Mouse (Mus musculus) heart, embryonic 14.5 days (tissue): ENCODE measurements around the gene Ctnna2. TPM values are rescaled to one million over a fixed set of nuclear protein-coding genes. Genes with fewer than 3 reads are reported as not detected.

Source experiments
- ATAC-seq: fragments of 200-750 bp; cut with Nextera tagmentation; 2 replicates; pipeline ENCODE4 v1.8.0; 2017; ENCODE audit warnings: low read depth, moderate TSS enrichment; ENCODE audit not compliant: insufficient number of reproducible peaks, insufficient read depth, low FRiP score
- H3K27ac ChIP-seq, 2 experiments: fragments of 200-500 bp in 1 of 2; fragments of 300-500 bp in 1 of 2; sonication (generic) in 1 of 2; replicated peaks in 1 of 2; 2 replicates each; pipeline ENCODE4 v1.5.1; 2012 to 2014; ENCODE audit warnings: low read depth in 2 of 2, low read length in 2 of 2, control low read depth in 1 of 2, mild to moderate bottlenecking in 1 of 2, mixed read lengths in 1 of 2; ENCODE audit not compliant: control insufficient read depth in 1 of 2, insufficient read depth in 1 of 2
- H3K27me3 ChIP-seq: fragments of 300-500 bp; sonication (generic); 2 replicates; pipeline ENCODE4 v1.6.1; 2014; ENCODE audit warnings: mild to moderate bottlenecking, low read length, control low read depth; ENCODE audit not compliant: control insufficient read depth, insufficient read depth
- H3K36me3 ChIP-seq: fragments of 300-500 bp; sonication (generic); 2 replicates; pipeline ENCODE4 v1.6.1; 2014; ENCODE audit warnings: mild to moderate bottlenecking, control low read depth, low read length, mixed read lengths; ENCODE audit not compliant: control insufficient read depth, insufficient read depth
- H3K4me1 ChIP-seq, 2 experiments: fragments of 200-500 bp in 1 of 2; fragments of 300-500 bp in 1 of 2; sonication (generic) in 1 of 2; 2 replicates each; pipeline ENCODE4 v1.6.1; 2012 to 2014; ENCODE audit warnings: low read length in 2 of 2, control low read depth in 1 of 2, mixed read lengths in 1 of 2; ENCODE audit not compliant: control insufficient read depth in 2 of 2, insufficient read depth in 2 of 2
- H3K4me2 ChIP-seq: fragments of 300-500 bp; sonication (generic); 2 replicates; pipeline ENCODE4 v1.6.1; 2014; ENCODE audit warnings: mild to moderate bottlenecking, low read length
- H3K4me3 ChIP-seq, 2 experiments: fragments of 200-500 bp in 1 of 2; fragments of 300-500 bp in 1 of 2; sonication (generic) in 1 of 2; 2 replicates each; pipeline ENCODE4 v1.5.1; 2012 to 2014; ENCODE audit warnings: low read length in 2 of 2, mild to moderate bottlenecking in 2 of 2, control low read depth in 1 of 2, low read depth in 1 of 2, moderate library complexity in 1 of 2; ENCODE audit not compliant: control insufficient read depth in 1 of 2, insufficient read depth in 1 of 2
- H3K9ac ChIP-seq: fragments of 300-500 bp; sonication (generic); 2 replicates; pipeline ENCODE4 v1.6.1; 2014; ENCODE audit warnings: mild to moderate bottlenecking, low read length
- H3K9me3 ChIP-seq: fragments of 300-500 bp; sonication (generic); 2 replicates; pipeline ENCODE4 v1.6.1; 2016; ENCODE audit warnings: low read length, control low read depth; ENCODE audit not compliant: control insufficient read depth
- WGBS: fragments of 180-500 bp; shearing (Covaris S2); extraction: QIAGEN DNeasy Blood & Tissue Kit; methylation state at CpG from one replicate; pipeline ENCODE4 v1.1.7; 2014; 5-methylcytosine and 5-hydroxymethylcytosine counted together
- polyA plus RNA-seq: library from polyadenylated mRNA; unstranded; fragments of >200 nt; fragmentation: Nextera tagmentation; extraction: Ambion mirVana; gene quantifications from 2 replicates; pipeline ENCODE4 v1.2.1, GENCODE M21; 2014

The Ctnna2 gene
- polyA plus RNA-seq, 1 experiment from 2014 or later = 1.8 TPM

DNA sequence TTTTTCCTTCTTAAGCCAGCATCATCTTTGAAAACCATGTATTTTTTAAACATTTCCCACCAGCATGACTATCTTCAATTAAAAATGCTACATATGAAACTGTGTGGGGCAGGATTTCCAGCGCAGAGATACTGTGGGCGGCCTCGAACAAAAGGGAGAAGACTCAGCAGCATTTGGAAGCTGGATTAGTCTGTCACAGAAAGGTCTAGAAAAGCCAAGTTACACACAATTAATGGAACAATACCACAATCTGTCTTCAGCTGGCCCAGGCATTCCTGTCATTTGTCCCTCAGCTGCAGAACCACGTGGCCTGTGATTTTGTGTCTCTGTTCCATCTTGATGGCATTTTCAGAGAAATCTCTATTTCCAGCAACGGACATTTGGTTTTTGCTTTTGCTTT lies 726.0 kb downstream of the Ctnna2 start:
- H3K4me1 ChIP-seq = no peaks in the 10 kb centered on the region
- 0 out of 2 replicates have a peak, but pooled peaks cover 4% of the 10 kb centered on the region for H3K27me3 ChIP-seq
- no peaks in the 10 kb centered on the region for H3K9me3 ChIP-seq
- no peak overlapping the region for H3K4me3 ChIP-seq
- no peak overlapping the region for H3K27ac ChIP-seq
- no peak for ATAC-seq
- WGBS = 67% methylated on average over 5 of the region's 5 CpGs
- H3K4me2 ChIP-seq = no peak overlapping the region
- no peak overlapping the region for H3K9ac ChIP-seq
- H3K36me3 ChIP-seq = no peaks in the 10 kb centered on the region

DNA sequence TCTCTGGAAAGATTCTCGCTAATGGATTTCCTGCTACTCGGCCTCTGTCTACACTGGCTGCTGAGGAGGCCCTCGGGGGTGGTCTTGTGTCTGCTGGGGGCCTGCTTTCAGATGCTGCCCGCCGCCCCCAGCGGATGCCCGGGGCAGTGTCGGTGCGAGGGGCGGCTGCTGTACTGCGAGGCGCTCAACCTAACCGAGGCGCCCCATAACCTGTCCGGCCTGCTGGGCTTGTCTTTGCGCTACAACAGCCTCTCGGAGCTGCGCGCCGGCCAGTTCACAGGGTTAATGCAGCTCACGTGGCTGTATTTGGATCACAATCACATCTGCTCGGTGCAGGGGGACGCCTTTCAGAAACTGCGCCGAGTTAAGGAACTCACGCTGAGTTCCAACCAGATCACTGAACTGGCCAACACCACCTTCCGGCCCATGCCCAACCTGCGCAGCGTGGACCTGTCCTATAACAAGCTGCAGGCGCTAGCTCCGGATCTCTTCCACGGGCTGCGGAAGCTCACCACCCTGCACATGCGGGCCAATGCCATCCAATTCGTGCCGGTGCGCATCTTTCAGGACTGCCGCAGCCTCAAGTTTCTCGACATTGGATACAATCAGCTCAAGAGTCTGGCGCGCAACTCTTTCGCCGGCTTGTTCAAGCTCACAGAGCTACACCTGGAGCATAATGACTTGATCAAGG lies 735.8 kb downstream of the Ctnna2 start:
- H3K9me3 ChIP-seq = no peaks in the 10 kb centered on the region
- H3K27ac ChIP-seq = no peak overlapping the region
- H3K9ac ChIP-seq = no peak overlapping the region
- H3K36me3 ChIP-seq = no peaks in the 10 kb centered on the region
- under 1% methylated on average over 41 of the region's 43 CpGs for WGBS
- H3K4me1 ChIP-seq = peaks cover 0 to 11% of the 10 kb centered on the region in 2 experiments; a peak in 3 of 4 replicates
- peaks cover 76% of the 10 kb centered on the region for H3K27me3 ChIP-seq
- ATAC-seq = no peak
- peak overlapping the region; percentile 78 for H3K4me2 ChIP-seq
- peak overlapping the region; percentile 39 to 42 for H3K4me3 ChIP-seq

- Histone ChIP-seq H3K9me3 (no peaks in the 10 kb centered on the region), H3K9ac (no peak within 1 kb of the TSS)
Measured at GRCm38 (mm10) chr6:77242601-77243406, 736.7 kb downstream of the Ctnna2 start, which contains the start of gene Lrrtm1. Gene Lrrtm1 (plus strand): TSS chr6:77242689.

GRCm38 (mm10) chr6:77240426-77240825 lies 739.1 kb downstream of the Ctnna2 start:
- Histone ChIP-seq H3K9ac (no peak overlapping the region), H3K4me1 (peaks cover 0 to 11% of the 10 kb centered on the region in 2 experiments; a peak in 3 of 4 replicates), H3K4me2 (no peak overlapping the region), H3K27ac (no peak overlapping the region), H3K36me3 (no peaks in the 10 kb centered on the region), H3K4me3 (no peak overlapping the region), H3K27me3 (peaks cover 44% of the 10 kb centered on the region), H3K9me3 (no peaks in the 10 kb centered on the region)
- no peak for ATAC-seq
- 37% methylated on average over 1 of the region's 1 CpGs for WGBS

More at GRCm38 (mm10) chr6:77242601-77243406, 736.7 kb downstream of the Ctnna2 start, which contains the start of gene Lrrtm1:
- Histone ChIP-seq H3K4me1 (peaks cover 0 to 11% of the 10 kb centered on the region in 2 experiments; a peak in 3 of 4 replicates), H3K27ac (no peak within 1 kb of the TSS), H3K4me3 (peak within 1 kb of the TSS; percentile 39 to 42), H3K36me3 (no peaks in the 10 kb centered on the region), H3K27me3 (peaks cover 67% of the 10 kb centered on the region), H3K4me2 (peak within 1 kb of the TSS; percentile 78)
- ATAC-seq = no peak; the same call in 1 of the 2 replicates
- under 1% methylated on average over 53 of the region's 53 CpGs for WGBS

DNA sequence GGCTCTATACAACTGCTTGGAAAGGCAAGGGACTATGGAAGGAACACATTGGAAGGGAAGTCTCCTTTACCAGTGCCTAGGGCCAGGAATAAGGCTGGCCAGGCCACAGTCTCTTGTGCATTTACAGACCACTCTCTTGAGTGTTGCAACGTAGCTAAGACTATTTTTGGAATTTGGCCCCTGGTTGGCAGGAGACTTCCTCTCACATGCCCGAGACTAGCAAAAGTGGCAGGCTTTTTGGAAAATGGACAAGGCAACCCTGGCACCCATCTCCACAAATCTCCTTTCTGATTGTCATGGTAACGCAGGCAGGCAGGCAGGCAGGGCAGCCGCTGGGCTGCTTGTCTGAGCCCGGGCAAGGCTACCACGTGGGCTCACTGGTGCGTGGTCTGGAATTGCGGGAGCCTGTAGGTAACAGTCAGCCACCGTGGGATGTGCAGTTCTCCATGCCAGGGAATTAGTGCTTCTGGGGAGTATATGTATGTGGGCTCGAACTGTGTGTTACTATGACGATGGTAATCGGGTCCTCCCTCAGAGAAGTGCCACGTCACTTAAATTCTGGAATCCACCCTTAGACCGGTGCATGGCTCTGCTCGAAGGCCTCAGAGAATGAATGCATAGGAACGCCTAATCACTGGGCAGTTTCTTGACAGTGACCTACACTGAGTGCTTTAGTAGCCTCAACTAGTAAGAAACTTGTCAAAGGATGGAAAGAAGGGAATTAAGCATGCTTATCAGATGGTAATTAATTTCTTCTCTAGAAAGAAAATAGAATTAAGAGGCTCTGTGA lies 756.5 kb downstream of the Ctnna2 start:
- H3K27me3 ChIP-seq = no peaks in the 10 kb centered on the region
- ATAC-seq = no peak
- H3K4me2 ChIP-seq = no peak overlapping the region
- H3K4me3 ChIP-seq = no peak overlapping the region
- no peak overlapping the region for H3K9ac ChIP-seq
- H3K27ac ChIP-seq = no peak overlapping the region
- WGBS = 69% methylated on average over 16 of the region's 16 CpGs
- H3K9me3 ChIP-seq = no peaks in the 10 kb centered on the region
- H3K36me3 ChIP-seq = no peaks in the 10 kb centered on the region
- peaks cover 0 to 2% of the 10 kb centered on the region in 2 experiments; a peak in 1 of 4 replicates for H3K4me1 ChIP-seq

DNA sequence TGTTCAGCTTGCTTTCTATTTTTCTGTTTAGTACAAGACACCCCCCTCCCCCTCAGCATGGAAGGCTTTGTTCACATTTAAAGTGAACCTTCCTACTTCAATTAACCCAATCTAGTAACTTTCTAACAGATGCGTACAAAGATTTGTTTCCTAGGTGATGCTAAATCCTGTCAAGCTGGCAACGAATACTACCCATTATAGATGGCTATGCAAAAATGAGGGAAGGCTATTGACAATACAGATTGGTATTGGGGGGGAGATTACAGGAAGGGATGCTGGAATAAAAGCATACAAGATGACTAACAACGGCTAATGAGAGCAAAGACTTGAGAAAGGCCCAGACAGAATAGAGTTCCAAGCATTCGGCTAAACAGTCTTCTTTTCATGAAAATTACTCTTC lies 758.7 kb downstream of the Ctnna2 start:
- WGBS = 80% methylated on average over 4 of the region's 4 CpGs

GRCm38 (mm10) chr6:77218875-77219274 lies 760.6 kb downstream of the Ctnna2 start:
- Histone ChIP-seq H3K9ac (no peak overlapping the region), H3K4me2 (no peak overlapping the region), H3K4me1 (peaks cover 0 to 2% of the 10 kb centered on the region in 2 experiments; a peak in 1 of 4 replicates), H3K27ac (no peak overlapping the region), H3K36me3 (no peaks in the 10 kb centered on the region), H3K4me3 (no peak overlapping the region), H3K9me3 (no peaks in the 10 kb centered on the region), H3K27me3 (no peaks in the 10 kb centered on the region)
- no peak for ATAC-seq

More for the DNA sequence above, 758.7 kb downstream of the Ctnna2 start:
- no peak for ATAC-seq
- H3K9ac ChIP-seq = no peak overlapping the region
- H3K27me3 ChIP-seq = no peaks in the 10 kb centered on the region
- no peaks in the 10 kb centered on the region for H3K9me3 ChIP-seq
- H3K27ac ChIP-seq = no peak overlapping the region
- H3K4me3 ChIP-seq = no peak overlapping the region
- H3K36me3 ChIP-seq = no peaks in the 10 kb centered on the region
- peaks cover 0 to 2% of the 10 kb centered on the region in 2 experiments; a peak in 1 of 4 replicates for H3K4me1 ChIP-seq
- no peak overlapping the region for H3K4me2 ChIP-seq
